Mouse (Mus musculus) midbrain, embryonic 12.5 days (tissue): ENCODE measurements around the gene Ehbp1. TPM values are rescaled to one million over a fixed set of nuclear protein-coding genes. Genes with fewer than 3 reads are reported as not detected.
A peak's percentile ranks its signal among the peaks of the same experiment; 100 is the strongest.

Experiments
- ATAC-seq: fragments of 200-750 bp; cut with Nextera tagmentation; 2 replicates; pipeline ENCODE4 v1.8.0; 2017; ENCODE audit warnings: low read depth, moderate TSS enrichment, moderate library complexity; ENCODE audit not compliant: low FRiP score
- H3K27ac ChIP-seq: fragments of 300-500 bp; sonication (generic); replicated peaks from 2 replicates; pipeline ENCODE4 v1.5.1; 2016; ENCODE audit warnings: mild to moderate bottlenecking
- H3K27me3 ChIP-seq: fragments of 300-500 bp; sonication (generic); 2 replicates; pipeline ENCODE4 v1.6.1; 2016; ENCODE audit warnings: mild to moderate bottlenecking
- H3K36me3 ChIP-seq: fragments of 300-500 bp; sonication (generic); 2 replicates; pipeline ENCODE4 v1.6.1; 2016
- H3K4me1 ChIP-seq: fragments of 300-500 bp; sonication (generic); 2 replicates; pipeline ENCODE4 v1.6.1; 2016
- H3K4me2 ChIP-seq: fragments of 300-500 bp; sonication (generic); replicated peaks from 2 replicates; pipeline ENCODE4 v1.6.1; 2016; ENCODE audit warnings: mild to moderate bottlenecking, moderate library complexity
- H3K4me3 ChIP-seq: fragments of 300-500 bp; sonication (generic); 2 replicates; pipeline ENCODE4 v1.5.1; 2016; ENCODE audit warnings: mild to moderate bottlenecking
- H3K9ac ChIP-seq: fragments of 300-500 bp; sonication (generic); replicated peaks from 2 replicates; pipeline ENCODE4 v1.6.1; 2016; ENCODE audit warnings: mild to moderate bottlenecking, moderate library complexity
- H3K9me3 ChIP-seq: fragments of 300-500 bp; sonication (generic); 2 replicates; pipeline ENCODE4 v1.6.1; 2016; ENCODE audit warnings: mild to moderate bottlenecking
- WGBS: fragments of 180-500 bp; shearing (Covaris S2); methylation state at CpG from one replicate; pipeline ENCODE4 v1.1.7; 2016; 5-methylcytosine and 5-hydroxymethylcytosine counted together
- polyA plus RNA-seq: library from polyadenylated mRNA; unstranded; fragments of >200 nt; fragmentation: Nextera tagmentation; extraction: Ambion mirVana; gene quantifications from 2 replicates; pipeline ENCODE4 v1.2.1, GENCODE M21; 2016

Gene Ehbp1
- polyA plus RNA-seq, 1 experiment from 2014 or later = 20.7 TPM

GRCm38 (mm10) chr11:22138466-22138865 is 203.6 kb downstream of the Ehbp1 start:
- no peak overlapping the region for H3K4me3 ChIP-seq
- H3K27ac ChIP-seq = no peak overlapping the region
- no peaks in the 10 kb centered on the region for H3K9me3 ChIP-seq
- H3K27me3 ChIP-seq = no peaks in the 10 kb centered on the region
- no peak for ATAC-seq
- no peaks in the 10 kb centered on the region for H3K36me3 ChIP-seq
- H3K4me1 ChIP-seq = no peaks in the 10 kb centered on the region
- H3K4me2 ChIP-seq = no peak overlapping the region
- no peak overlapping the region for H3K9ac ChIP-seq

- no peaks in the 10 kb centered on the region for H3K9me3 ChIP-seq
- no peak overlapping the region for H3K4me2 ChIP-seq
- no peak overlapping the region for H3K9ac ChIP-seq
- no peaks in the 10 kb centered on the region for H3K4me1 ChIP-seq
- H3K27me3 ChIP-seq = no peaks in the 10 kb centered on the region
- no peaks in the 10 kb centered on the region for H3K36me3 ChIP-seq
- WGBS = 98% methylated on average over 2 of the region's 2 CpGs
- no peak overlapping the region for H3K27ac ChIP-seq
- no peak for ATAC-seq
- no peak overlapping the region for H3K4me3 ChIP-seq
Observed at GRCm38 (mm10) chr11:22125188-22125587, 216.9 kb downstream of the Ehbp1 start.

DNA sequence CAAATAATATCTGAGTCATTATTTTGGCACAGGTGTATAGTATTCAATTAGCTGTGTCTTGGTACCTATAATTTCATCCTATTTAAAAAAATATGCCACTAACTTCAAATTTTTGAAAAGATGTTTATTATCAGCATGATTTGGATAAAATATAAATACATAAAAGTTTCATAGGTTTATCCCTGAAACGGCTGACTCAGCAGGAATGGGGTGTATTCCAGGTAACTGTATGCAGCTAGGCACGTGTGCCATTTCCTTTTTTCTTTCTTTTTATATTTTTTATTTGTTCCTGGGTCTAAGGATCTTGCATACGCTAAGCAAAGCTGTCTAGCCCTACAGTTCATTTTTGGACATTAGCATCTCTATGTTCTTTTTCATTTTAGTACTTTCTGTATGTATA is 223.2 kb downstream of the Ehbp1 start:
- 93% methylated on average over 3 of the region's 3 CpGs for WGBS
- H3K9ac ChIP-seq = no peak overlapping the region

DNA sequence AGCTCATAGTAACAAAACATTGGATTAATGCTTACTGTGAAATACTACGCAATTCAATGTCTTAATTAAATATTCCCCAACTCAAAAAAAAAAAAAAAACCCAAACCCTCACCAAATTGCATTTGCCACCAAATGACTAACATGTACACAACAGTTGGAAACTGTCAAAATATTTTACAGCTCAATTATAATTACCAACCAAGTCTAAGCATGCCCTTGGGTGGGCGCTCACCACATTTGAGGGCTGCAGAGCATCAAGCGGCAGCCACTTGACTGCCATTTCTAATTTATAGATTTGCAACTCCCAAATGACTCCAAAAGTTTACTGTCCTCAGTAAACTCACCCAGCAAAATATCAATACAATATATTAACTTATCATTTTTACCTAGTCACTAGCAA is 229.9 kb downstream of the Ehbp1 start:
- no peaks in the 10 kb centered on the region for H3K9me3 ChIP-seq
- no peaks in the 10 kb centered on the region for H3K36me3 ChIP-seq
- H3K4me2 ChIP-seq = no peak overlapping the region
- H3K4me1 ChIP-seq = no peaks in the 10 kb centered on the region
- H3K9ac ChIP-seq = no peak overlapping the region
- H3K27me3 ChIP-seq = no peaks in the 10 kb centered on the region
- no peak overlapping the region for H3K4me3 ChIP-seq
- 97% methylated on average over 3 of the region's 3 CpGs for WGBS
- ATAC-seq = no peak
- H3K27ac ChIP-seq = no peak overlapping the region

More for the DNA sequence above, 223.2 kb downstream of the Ehbp1 start:
- Histone ChIP-seq H3K27me3 (no peaks in the 10 kb centered on the region), H3K4me1 (no peaks in the 10 kb centered on the region), H3K36me3 (no peaks in the 10 kb centered on the region), H3K9me3 (no peaks in the 10 kb centered on the region), H3K4me3 (no peak overlapping the region), H3K4me2 (no peak overlapping the region), H3K27ac (no peak overlapping the region)
- ATAC-seq = no peak

DNA sequence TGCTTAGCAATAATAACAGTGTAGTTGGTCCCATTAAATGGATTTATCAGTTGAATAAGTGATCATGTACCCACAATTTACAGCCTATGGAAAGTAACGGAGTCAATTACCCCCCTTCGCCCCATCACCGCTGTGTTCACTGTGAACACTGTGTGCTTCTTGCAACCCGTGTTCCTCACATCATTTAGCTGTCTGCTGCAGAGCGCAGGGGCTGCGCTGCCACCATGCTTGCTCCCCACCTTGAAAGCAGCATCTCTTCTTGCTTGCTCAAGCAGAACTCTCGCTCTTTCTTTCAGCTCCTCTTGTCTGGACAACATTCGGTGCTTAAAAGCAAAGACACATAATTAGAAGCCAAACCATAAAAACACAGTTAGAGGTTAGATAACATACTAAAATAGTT is 252.7 kb downstream of the Ehbp1 start:
- ATAC-seq = no peak
- WGBS = 60% methylated on average over 8 of the region's 8 CpGs

GRCm38 (mm10) chr11:22063352-22063751 is 278.7 kb downstream of the Ehbp1 start:
- H3K36me3 ChIP-seq = no peaks in the 10 kb centered on the region
- H3K27me3 ChIP-seq = no peaks in the 10 kb centered on the region
- no peak for ATAC-seq
- no peak overlapping the region for H3K9ac ChIP-seq
- H3K4me2 ChIP-seq = no peak overlapping the region
- 70% methylated on average over 2 of the region's 2 CpGs for WGBS
- H3K4me3 ChIP-seq = no peak overlapping the region
- H3K27ac ChIP-seq = no peak overlapping the region
- H3K4me1 ChIP-seq = peaks cover 4% of the 10 kb centered on the region
- no peaks in the 10 kb centered on the region for H3K9me3 ChIP-seq

More for the DNA sequence above, 252.7 kb downstream of the Ehbp1 start:
- Histone ChIP-seq H3K9ac (no peak overlapping the region), H3K4me2 (no peak overlapping the region), H3K36me3 (no peaks in the 10 kb centered on the region), H3K27ac (no peak overlapping the region), H3K9me3 (no peaks in the 10 kb centered on the region), H3K4me1 (peaks cover 3% of the 10 kb centered on the region; the same call in 1 of the 2 replicates), H3K27me3 (no peaks in the 10 kb centered on the region), H3K4me3 (no peak overlapping the region)

GRCm38 (mm10) chr11:22061660-22062059 is 280.4 kb downstream of the Ehbp1 start:
- Histone ChIP-seq H3K9me3 (no peaks in the 10 kb centered on the region), H3K9ac (no peak overlapping the region), H3K4me3 (no peak overlapping the region), H3K4me1 (peaks cover 18% of the 10 kb centered on the region), H3K27me3 (no peaks in the 10 kb centered on the region), H3K27ac (no peak overlapping the region), H3K36me3 (no peaks in the 10 kb centered on the region), H3K4me2 (no peak overlapping the region)
- WGBS = 89% methylated on average over 4 of the region's 4 CpGs
- ATAC-seq = no peak

GRCm38 (mm10) chr11:22057538-22057937 is 284.6 kb downstream of the Ehbp1 start:
- no peak overlapping the region for H3K9ac ChIP-seq
- peak; percentile 61; the same call in 1 of the 2 replicates for ATAC-seq
- H3K27me3 ChIP-seq = peaks cover 6% of the 10 kb centered on the region; the same call in 1 of the 2 replicates
- H3K27ac ChIP-seq = peak overlapping the region; percentile 66
- H3K4me2 ChIP-seq = peak overlapping the region; percentile 23
- 51% methylated on average over 5 of the region's 5 CpGs for WGBS
- H3K4me3 ChIP-seq = no peak overlapping the region
- H3K4me1 ChIP-seq = peaks cover 23% of the 10 kb centered on the region
- H3K9me3 ChIP-seq = no peaks in the 10 kb centered on the region
- no peaks in the 10 kb centered on the region for H3K36me3 ChIP-seq

- no peak overlapping the region for H3K4me2 ChIP-seq
- H3K4me3 ChIP-seq = no peak overlapping the region
- H3K9ac ChIP-seq = no peak overlapping the region
- 42% methylated on average over 6 of the region's 6 CpGs for WGBS
- H3K9me3 ChIP-seq = no peaks in the 10 kb centered on the region
- peaks cover 1% of the 10 kb centered on the region; the same call in 1 of the 2 replicates for H3K36me3 ChIP-seq
- peaks cover 23% of the 10 kb centered on the region for H3K4me1 ChIP-seq
- no peak overlapping the region for H3K27ac ChIP-seq
- ATAC-seq = peak; percentile 55
- peaks cover 6% of the 10 kb centered on the region; the same call in 1 of the 2 replicates for H3K27me3 ChIP-seq
Observed at GRCm38 (mm10) chr11:22055908-22056307, 286.2 kb downstream of the Ehbp1 start.

GRCm38 (mm10) chr11:22053034-22053668 is 288.9 kb downstream of the Ehbp1 start:
- WGBS = 82% methylated on average over 10 of the region's 10 CpGs
- Histone ChIP-seq H3K9me3 (no peaks in the 10 kb centered on the region), H3K4me1 (peaks cover 17% of the 10 kb centered on the region), H3K27ac (no peak overlapping the region), H3K4me3 (no peak overlapping the region), H3K9ac (no peak overlapping the region), H3K36me3 (peaks cover 3% of the 10 kb centered on the region; the same call in 1 of the 2 replicates), H3K27me3 (peaks cover 6% of the 10 kb centered on the region; the same call in 1 of the 2 replicates), H3K4me2 (no peak overlapping the region)
- no peak for ATAC-seq

- peaks cover 3% of the 10 kb centered on the region; the same call in 1 of the 2 replicates for H3K36me3 ChIP-seq
- no peaks in the 10 kb centered on the region for H3K9me3 ChIP-seq
- H3K9ac ChIP-seq = no peak overlapping the region
- H3K4me1 ChIP-seq = peaks cover 2% of the 10 kb centered on the region; the same call in 1 of the 2 replicates
- 87% methylated on average over 7 of the region's 7 CpGs for WGBS
- peaks cover 6% of the 10 kb centered on the region; the same call in 1 of the 2 replicates for H3K27me3 ChIP-seq
- H3K27ac ChIP-seq = no peak overlapping the region
- no peak for ATAC-seq
- H3K4me2 ChIP-seq = no peak overlapping the region
- H3K4me3 ChIP-seq = no peak overlapping the region
Observed at GRCm38 (mm10) chr11:22050864-22051263, 291.2 kb downstream of the Ehbp1 start.

DNA sequence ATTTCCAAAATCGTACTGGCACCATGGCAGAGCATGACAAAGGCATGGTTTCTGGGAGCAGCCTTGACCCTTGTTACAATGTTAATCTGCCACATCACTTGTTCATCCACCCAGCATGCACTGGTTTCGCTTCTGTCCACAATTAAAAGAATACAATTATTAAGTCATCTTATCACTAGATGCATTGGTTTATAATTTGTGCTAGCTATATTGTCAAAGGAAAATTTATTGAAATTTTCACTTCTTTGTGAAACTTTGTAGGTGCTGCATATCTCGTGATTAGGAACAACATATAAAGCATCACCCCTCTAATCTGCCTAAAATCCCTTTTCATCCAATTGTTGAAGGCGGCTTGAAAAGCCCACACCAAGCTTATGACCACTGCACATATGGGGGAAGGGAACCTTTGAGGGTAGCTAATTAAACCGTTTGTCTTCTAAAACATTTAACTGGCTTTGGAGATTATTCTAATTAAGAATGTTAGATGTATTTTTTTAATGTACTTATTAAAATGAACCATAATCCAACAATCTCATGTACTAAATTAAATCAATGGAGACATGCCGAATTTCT is 302.2 kb downstream of the Ehbp1 start:
- 18% methylated on average over 6 of the region's 6 CpGs for WGBS
- Histone ChIP-seq H3K27me3 (peaks cover 18% of the 10 kb centered on the region), H3K36me3 (no peaks in the 10 kb centered on the region), H3K27ac (no peak overlapping the region), H3K4me1 (peaks cover 42% of the 10 kb centered on the region), H3K9ac (no peak overlapping the region), H3K4me3 (no peak overlapping the region), H3K4me2 (no peak overlapping the region), H3K9me3 (no peaks in the 10 kb centered on the region)
- peak; percentile 64; the same call in 1 of the 2 replicates for ATAC-seq
